Mouse (Mus musculus): Measurements from ENCODE around the gene Cchcr1. TPM values are rescaled to one million over a fixed set of nuclear protein-coding genes. Genes with fewer than 3 reads are reported as not detected.

Cchcr1 gene
- polyA plus RNA-seq, 1 experiment from 2014 or later = 15.7 TPM

DNA sequence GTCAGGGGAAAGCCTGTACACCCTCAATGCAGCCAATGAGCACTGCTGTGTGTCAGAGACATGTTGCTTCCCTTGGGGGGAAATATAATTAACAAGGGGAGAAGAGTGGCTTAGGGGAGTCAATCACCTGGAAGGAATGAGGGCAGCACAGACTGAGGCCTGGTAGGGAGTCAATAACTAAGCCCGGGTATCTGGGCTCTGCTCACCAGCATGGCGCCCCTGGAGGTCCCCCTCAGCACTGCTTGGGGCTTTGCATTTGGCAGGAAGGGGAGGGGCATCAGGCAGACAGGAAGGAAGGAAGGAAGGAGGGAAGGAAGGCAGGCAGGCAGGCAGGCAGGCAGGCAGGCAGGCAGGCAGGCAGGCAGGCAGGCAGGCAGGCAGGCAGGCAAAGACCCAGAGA, 30.6 kb downstream of the Cchcr1 start:
- H3K27ac ChIP-seq (ENCODE audit: low read length) = no peak overlapping the region
- H3K4me2 ChIP-seq (ENCODE audit: low read depth, low read length) = no peak overlapping the region
- H3K9me3 ChIP-seq (replicated peaks; ENCODE audit: control insufficient read depth, low read length) = no peaks in the 10 kb centered on the region
- WGBS = 74% methylated on average over 2 of the region's 2 CpGs
- H3K4me1 ChIP-seq (ENCODE audit: control insufficient read depth, insufficient read depth, low read length) = peaks cover 25% of the 10 kb centered on the region
- H3K9ac ChIP-seq (ENCODE audit: low read length) = no peak overlapping the region
- H3K4me3 ChIP-seq (ENCODE audit: low read length) = no peak overlapping the region
- no peaks in the 10 kb centered on the region for H3K27me3 ChIP-seq (ENCODE audit: control insufficient read depth, insufficient read depth, low read length)
- ATAC-seq (replicated peaks; ENCODE audit: extremely low read depth, insufficient read depth, low FRiP score) = no peak
- no peaks in the 10 kb centered on the region for H3K36me3 ChIP-seq (ENCODE audit: control insufficient read depth, insufficient read depth)

DNA sequence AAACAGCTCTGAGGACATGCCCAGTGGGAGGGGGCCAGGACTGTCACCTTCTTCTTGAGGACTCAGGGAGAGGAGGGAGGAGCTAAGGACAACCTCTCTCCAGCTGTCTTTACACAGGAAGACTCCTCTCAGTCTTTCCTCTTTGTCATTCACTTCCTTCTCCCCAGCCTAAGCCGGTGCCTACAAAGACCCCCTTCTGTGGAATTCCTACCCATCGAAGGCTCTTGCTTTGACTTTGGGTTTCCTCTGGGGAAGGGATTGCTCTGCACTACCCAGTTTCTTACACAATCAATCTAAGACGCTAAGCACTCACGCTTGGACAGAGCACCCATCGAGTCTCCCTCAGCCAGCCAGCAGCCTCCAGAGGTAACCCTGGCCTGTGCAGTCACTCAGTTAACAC, 31.7 kb downstream of the Cchcr1 start:
- no peak for ATAC-seq (replicated peaks; ENCODE audit: extremely low read depth, insufficient read depth, low FRiP score)

DNA sequence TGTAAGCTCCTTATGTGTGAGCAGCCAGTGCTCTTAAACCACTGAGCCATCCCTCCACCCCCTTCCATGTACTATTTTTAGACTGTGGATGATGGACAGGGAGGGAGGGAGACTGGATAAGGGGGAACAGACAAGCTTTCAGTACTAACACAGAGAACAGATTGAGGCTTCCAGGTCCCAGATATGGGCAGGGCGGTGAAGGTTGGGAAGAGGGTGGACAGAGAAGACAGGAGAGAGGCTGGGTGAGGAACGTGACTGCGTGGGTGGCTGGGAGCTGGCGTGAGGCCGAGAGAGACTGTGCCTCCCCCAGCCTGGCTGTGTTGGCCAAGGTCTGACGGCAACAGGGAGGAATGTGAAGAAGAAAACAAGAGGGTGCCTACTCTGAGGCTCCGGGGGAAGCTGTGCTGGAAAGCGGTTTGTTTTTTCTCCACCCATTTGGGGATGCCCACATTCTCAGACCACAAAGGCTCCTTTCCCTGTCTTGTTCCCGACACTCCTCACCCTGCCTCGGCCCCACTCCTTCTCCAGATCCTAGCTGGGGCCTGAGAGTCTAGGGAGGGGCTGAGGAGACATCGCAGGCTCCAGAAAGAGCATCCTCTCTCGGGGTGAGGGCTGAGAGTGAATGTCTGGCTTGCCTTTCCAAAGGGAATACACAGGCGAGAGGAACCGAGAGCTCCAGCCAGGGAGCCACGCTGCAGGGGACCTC, 32.7 kb downstream of the Cchcr1 start:
- peak overlapping the region; percentile 100 for H3K27ac ChIP-seq (ENCODE audit: low read length)
- H3K4me2 ChIP-seq (ENCODE audit: low read depth, low read length) = peak overlapping the region; percentile 63
- peak overlapping the region; percentile 37 for H3K4me3 ChIP-seq (ENCODE audit: low read length)
- ATAC-seq (replicated peaks; ENCODE audit: extremely low read depth, insufficient read depth, low FRiP score) = peak; percentile 94
- no peaks in the 10 kb centered on the region for H3K27me3 ChIP-seq (ENCODE audit: control insufficient read depth, insufficient read depth, low read length)
- no peaks in the 10 kb centered on the region for H3K9me3 ChIP-seq (replicated peaks; ENCODE audit: control insufficient read depth, low read length)
- H3K36me3 ChIP-seq (ENCODE audit: control insufficient read depth, insufficient read depth) = no peaks in the 10 kb centered on the region
- WGBS = 14% methylated on average over 15 of the region's 15 CpGs
- H3K9ac ChIP-seq (ENCODE audit: low read length) = peak overlapping the region; percentile 73
- H3K4me1 ChIP-seq (ENCODE audit: control insufficient read depth, insufficient read depth, low read length) = peaks cover 23% of the 10 kb centered on the region

More for the DNA sequence above, 31.7 kb downstream of the Cchcr1 start:
- no peaks in the 10 kb centered on the region for H3K9me3 ChIP-seq (replicated peaks; ENCODE audit: control insufficient read depth, low read length)
- H3K27ac ChIP-seq (ENCODE audit: low read length) = peak overlapping the region; percentile 100
- H3K36me3 ChIP-seq (ENCODE audit: control insufficient read depth, insufficient read depth) = no peaks in the 10 kb centered on the region
- H3K4me3 ChIP-seq (ENCODE audit: low read length) = no peak overlapping the region
- no peaks in the 10 kb centered on the region for H3K27me3 ChIP-seq (ENCODE audit: control insufficient read depth, insufficient read depth, low read length)
- H3K9ac ChIP-seq (ENCODE audit: low read length) = peak overlapping the region; percentile 53
- 19% methylated on average over 5 of the region's 5 CpGs for WGBS
- no peak overlapping the region for H3K4me2 ChIP-seq (ENCODE audit: low read depth, low read length)
- peaks cover 25% of the 10 kb centered on the region for H3K4me1 ChIP-seq (ENCODE audit: control insufficient read depth, insufficient read depth, low read length)

DNA sequence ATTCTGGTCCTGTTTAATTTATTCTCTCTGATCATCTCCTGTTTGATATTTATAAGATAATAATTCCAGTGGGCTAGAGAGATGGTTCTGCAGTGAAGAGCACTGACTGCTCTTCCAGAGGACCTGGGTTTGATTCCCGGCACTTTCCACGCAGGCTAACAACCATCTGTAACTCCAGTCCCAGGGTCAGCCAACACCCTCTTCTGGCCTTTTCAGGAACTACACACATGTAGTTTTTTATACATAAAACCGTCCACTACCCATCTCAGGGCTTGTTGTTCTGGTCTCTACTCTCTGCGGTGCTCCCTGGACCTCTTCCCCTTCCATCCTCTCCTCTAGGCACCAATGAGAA, 33.2 kb downstream of the Cchcr1 start:
- Histone ChIP-seq H3K9me3 (replicated peaks; ENCODE audit: control insufficient read depth, low read length) (no peaks in the 10 kb centered on the region), H3K4me1 (ENCODE audit: control insufficient read depth, insufficient read depth, low read length) (peaks cover 23% of the 10 kb centered on the region), H3K4me3 (ENCODE audit: low read length) (peak overlapping the region; percentile 37), H3K27me3 (ENCODE audit: control insufficient read depth, insufficient read depth, low read length) (no peaks in the 10 kb centered on the region), H3K4me2 (ENCODE audit: low read depth, low read length) (peak overlapping the region; percentile 63), H3K27ac (ENCODE audit: low read length) (peak overlapping the region; percentile 100), H3K36me3 (ENCODE audit: control insufficient read depth, insufficient read depth) (no peaks in the 10 kb centered on the region), H3K9ac (ENCODE audit: low read length) (peak overlapping the region; percentile 73)
- 87% methylated on average over 4 of the region's 4 CpGs for WGBS
- no peak for ATAC-seq (replicated peaks; ENCODE audit: extremely low read depth, insufficient read depth, low FRiP score)

DNA sequence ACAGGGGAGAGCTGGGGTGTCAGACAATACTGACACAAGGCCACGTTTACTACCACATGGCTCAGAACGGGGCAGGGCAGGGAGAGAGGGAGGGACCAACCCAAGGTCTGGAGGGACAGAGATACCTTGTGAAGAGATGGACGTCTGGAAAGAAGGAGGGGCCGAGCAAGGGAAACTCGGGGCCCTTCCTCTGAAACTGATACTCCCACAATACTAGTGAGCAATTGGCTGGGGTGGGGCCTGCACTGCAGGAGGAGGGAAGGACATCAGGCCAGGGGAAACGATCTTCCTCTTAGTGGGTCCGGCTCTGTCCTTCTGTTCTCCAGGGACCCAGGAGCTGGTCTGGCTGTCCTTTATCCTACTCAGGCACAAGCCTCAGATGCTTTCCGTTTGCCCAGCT, 34.0 kb downstream of the Cchcr1 start:
- H3K27ac ChIP-seq (ENCODE audit: low read length) = peak overlapping the region; percentile 100
- no peak for ATAC-seq (replicated peaks; ENCODE audit: extremely low read depth, insufficient read depth, low FRiP score)
- H3K27me3 ChIP-seq (ENCODE audit: control insufficient read depth, insufficient read depth, low read length) = no peaks in the 10 kb centered on the region

DNA sequence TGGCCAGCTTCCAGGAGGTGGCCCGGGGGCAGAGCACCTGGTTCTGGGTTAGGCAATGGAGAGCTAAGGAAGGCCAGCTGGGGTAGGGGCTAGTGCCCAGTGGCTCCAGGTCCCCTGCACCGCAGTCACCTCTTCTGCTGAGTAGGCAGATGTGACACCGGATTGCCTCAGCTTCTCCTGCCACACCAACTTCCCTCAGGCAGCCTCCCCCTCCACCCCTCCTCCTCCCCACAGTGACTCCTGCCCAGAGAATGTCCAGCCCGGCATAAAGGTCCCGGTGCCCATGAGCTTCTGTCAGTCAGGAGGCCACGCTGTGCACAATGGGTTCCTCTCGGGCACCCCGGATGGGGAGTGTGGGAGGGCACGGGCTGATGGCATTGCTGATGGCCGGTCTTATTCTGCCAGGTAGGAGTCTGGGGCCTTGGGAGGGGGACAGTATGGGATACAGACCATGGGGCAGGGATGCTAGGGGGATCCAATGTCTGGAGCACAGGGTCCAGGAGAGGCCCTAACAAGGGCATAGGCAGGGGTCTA, 35.0 kb downstream of the Cchcr1 start, which contains the start of gene Cdsn:
Cdsn (plus strand) TSS at position 248 of the 534 bp plus-strand sequence.
- whole genome bisulfite sequencing = 82% methylated on average over 10 of the region's 10 CpGs
- H3K9ac ChIP-seq (ENCODE audit: low read length) = peak within 1 kb of the TSS; percentile 46; the same call in 1 of the 2 replicates
- peak within 1 kb of the TSS; percentile 100 for H3K27ac ChIP-seq (ENCODE audit: low read length)
- peaks cover 23% of the 10 kb centered on the region for H3K4me1 ChIP-seq (ENCODE audit: control insufficient read depth, insufficient read depth, low read length)
- no peaks in the 10 kb centered on the region for H3K9me3 ChIP-seq (replicated peaks; ENCODE audit: control insufficient read depth, low read length)
- H3K27me3 ChIP-seq (ENCODE audit: control insufficient read depth, insufficient read depth, low read length) = no peaks in the 10 kb centered on the region
- H3K4me3 ChIP-seq (ENCODE audit: low read length) = no peak within 1 kb of the TSS
- H3K36me3 ChIP-seq (ENCODE audit: control insufficient read depth, insufficient read depth) = no peaks in the 10 kb centered on the region
- no peak for ATAC-seq (replicated peaks; ENCODE audit: extremely low read depth, insufficient read depth, low FRiP score)
- no peak within 1 kb of the TSS for H3K4me2 ChIP-seq (ENCODE audit: low read depth, low read length)

More for the DNA sequence above, 34.0 kb downstream of the Cchcr1 start:
- H3K4me1 ChIP-seq (ENCODE audit: control insufficient read depth, insufficient read depth, low read length) = peaks cover 23% of the 10 kb centered on the region
- no peak overlapping the region for H3K4me3 ChIP-seq (ENCODE audit: low read length)
- peak overlapping the region; percentile 46; the same call in 1 of the 2 replicates for H3K9ac ChIP-seq (ENCODE audit: low read length)
- WGBS = 57% methylated on average over 8 of the region's 8 CpGs
- no peaks in the 10 kb centered on the region for H3K9me3 ChIP-seq (replicated peaks; ENCODE audit: control insufficient read depth, low read length)
- H3K36me3 ChIP-seq (ENCODE audit: control insufficient read depth, insufficient read depth) = no peaks in the 10 kb centered on the region
- no peak overlapping the region for H3K4me2 ChIP-seq (ENCODE audit: low read depth, low read length)

DNA sequence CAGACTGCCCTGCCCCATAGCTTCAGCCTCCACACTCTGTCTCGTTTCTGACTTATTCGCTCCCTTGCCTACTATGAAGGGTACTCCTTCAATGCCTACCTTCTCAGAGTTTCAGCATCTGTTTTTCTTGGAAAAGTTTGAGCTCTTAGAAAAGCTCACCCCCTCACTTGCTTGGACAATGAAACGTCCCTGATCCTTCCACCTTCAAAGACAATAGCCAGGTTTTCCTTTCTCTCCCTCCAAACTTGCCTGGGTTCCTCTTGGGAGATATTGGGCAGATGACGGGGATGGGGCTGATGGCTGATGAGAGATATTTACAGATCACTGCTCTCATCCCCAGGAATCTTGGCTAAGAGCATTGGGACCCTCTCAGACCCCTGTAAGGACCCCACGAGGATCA, 37.4 kb downstream of the Cchcr1 start:
- no peak overlapping the region for H3K4me2 ChIP-seq (ENCODE audit: low read depth, low read length)
- H3K9me3 ChIP-seq (replicated peaks; ENCODE audit: control insufficient read depth, low read length) = no peaks in the 10 kb centered on the region
- peaks cover 18% of the 10 kb centered on the region for H3K4me1 ChIP-seq (ENCODE audit: control insufficient read depth, insufficient read depth, low read length)
- H3K4me3 ChIP-seq (ENCODE audit: low read length) = no peak overlapping the region
- WGBS = 82% methylated on average over 5 of the region's 5 CpGs
- ATAC-seq (replicated peaks; ENCODE audit: extremely low read depth, insufficient read depth, low FRiP score) = no peak
- no peak overlapping the region for H3K9ac ChIP-seq (ENCODE audit: low read length)
- H3K36me3 ChIP-seq (ENCODE audit: control insufficient read depth, insufficient read depth) = no peaks in the 10 kb centered on the region
- H3K27ac ChIP-seq (ENCODE audit: low read length) = no peak overlapping the region
- no peaks in the 10 kb centered on the region for H3K27me3 ChIP-seq (ENCODE audit: control insufficient read depth, insufficient read depth, low read length)

DNA sequence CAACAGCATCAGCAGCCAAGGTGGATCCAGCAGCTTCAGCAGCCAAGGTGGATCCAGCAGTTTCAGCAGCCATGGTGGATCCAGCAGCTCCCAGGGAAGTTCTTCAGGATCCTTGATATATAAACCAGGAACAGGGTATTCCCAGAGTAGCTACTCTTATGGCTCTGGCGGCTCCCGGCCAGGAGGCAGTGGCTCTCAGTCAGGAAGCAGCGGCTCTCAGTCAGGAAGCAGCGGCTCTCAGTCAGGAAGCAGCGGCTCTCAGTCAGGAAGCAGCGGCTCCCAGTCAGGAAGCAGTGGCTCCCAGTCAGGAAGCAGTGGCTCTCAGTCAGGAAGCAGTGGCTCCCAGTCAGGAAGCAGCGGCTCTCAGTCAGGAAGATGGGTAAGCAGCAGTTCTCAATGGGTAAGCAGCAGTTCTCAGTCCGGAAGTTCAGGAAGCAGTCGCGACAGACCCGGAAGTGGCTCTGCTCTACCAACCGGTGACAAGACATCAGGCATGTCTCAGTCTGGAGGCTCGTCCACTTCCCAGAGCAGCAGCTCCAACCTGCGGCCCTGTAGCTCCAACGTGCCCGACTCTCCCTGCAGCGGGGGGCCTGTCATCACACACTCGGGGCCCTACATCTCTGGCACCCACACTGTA, 38.0 kb downstream of the Cchcr1 start:
- H3K9ac ChIP-seq (ENCODE audit: low read length) = no peak overlapping the region
- H3K36me3 ChIP-seq (ENCODE audit: control insufficient read depth, insufficient read depth) = no peaks in the 10 kb centered on the region
- peaks cover 15% of the 10 kb centered on the region for H3K4me1 ChIP-seq (ENCODE audit: control insufficient read depth, insufficient read depth, low read length)
- H3K4me3 ChIP-seq (ENCODE audit: low read length) = no peak overlapping the region
- WGBS = 87% methylated on average over 18 of the region's 18 CpGs
- H3K9me3 ChIP-seq (replicated peaks; ENCODE audit: control insufficient read depth, low read length) = no peaks in the 10 kb centered on the region
- H3K27me3 ChIP-seq (ENCODE audit: control insufficient read depth, insufficient read depth, low read length) = no peaks in the 10 kb centered on the region
- no peak overlapping the region for H3K4me2 ChIP-seq (ENCODE audit: low read depth, low read length)
- ATAC-seq (replicated peaks; ENCODE audit: extremely low read depth, insufficient read depth, low FRiP score) = no peak
- no peak overlapping the region for H3K27ac ChIP-seq (ENCODE audit: low read length)

DNA sequence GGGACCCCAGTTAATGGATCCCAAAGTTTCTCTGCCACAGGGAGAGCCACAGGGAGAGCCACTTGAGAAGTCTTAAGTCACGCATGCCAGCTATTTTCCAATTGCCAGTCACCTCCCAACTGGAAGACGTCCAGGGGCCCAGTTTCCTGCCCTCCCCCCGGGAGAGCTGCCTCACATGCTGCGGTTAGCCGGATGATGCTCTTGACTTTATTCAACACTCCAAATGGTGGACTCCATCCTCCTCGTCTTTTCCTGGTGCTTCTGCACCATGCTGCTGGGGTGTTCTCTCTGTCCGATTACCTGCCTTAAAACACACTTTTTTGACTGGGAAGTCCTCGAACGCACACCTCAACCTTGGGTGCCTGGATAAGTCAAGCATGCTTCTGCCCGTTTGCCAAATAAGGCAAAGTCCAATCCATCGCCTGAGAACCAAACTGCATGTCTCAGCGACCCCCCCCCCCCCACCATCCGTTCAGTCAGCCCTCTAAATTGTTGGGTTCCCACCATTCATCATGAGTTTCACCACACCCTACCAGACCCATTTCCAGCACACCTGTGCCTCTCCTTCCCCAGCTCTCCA, 39.4 kb downstream of the Cchcr1 start:
- ATAC-seq (replicated peaks; ENCODE audit: extremely low read depth, insufficient read depth, low FRiP score) = no peak
- no peak overlapping the region for H3K27ac ChIP-seq (ENCODE audit: low read length)
- H3K4me3 ChIP-seq (ENCODE audit: low read length) = no peak overlapping the region
- no peak overlapping the region for H3K4me2 ChIP-seq (ENCODE audit: low read depth, low read length)
- H3K9me3 ChIP-seq (replicated peaks; ENCODE audit: control insufficient read depth, low read length) = no peaks in the 10 kb centered on the region
- no peaks in the 10 kb centered on the region for H3K27me3 ChIP-seq (ENCODE audit: control insufficient read depth, insufficient read depth, low read length)
- no peaks in the 10 kb centered on the region for H3K36me3 ChIP-seq (ENCODE audit: control insufficient read depth, insufficient read depth)
- peaks cover 7% of the 10 kb centered on the region for H3K4me1 ChIP-seq (ENCODE audit: control insufficient read depth, insufficient read depth, low read length)
- no peak overlapping the region for H3K9ac ChIP-seq (ENCODE audit: low read length)
- 78% methylated on average over 12 of the region's 13 CpGs for WGBS
